Mouse (Mus musculus) regulatory T cell (primary cell): ENCODE measurements around the gene Milr1.

Source experiments
- in situ Hi-C: fragments of 300-600 bp; cut with MboI, MseI; formaldehyde crosslinking; loops from one replicate; pipeline ENCODE4 v1.15.1; 2025; ENCODE audit warnings: high pct_unique_total_duplicates

Milr1 gene

GRCm38 (mm10) chr11:106812410-106813136, 61.5 kb downstream of the Milr1 start:
- in situ Hi-C loops = no loop called here

- in situ Hi-C loops = no loop called here
These were observed 63.7 kb downstream of the Milr1 start for GRCm38 (mm10) chr11:106814601-106815320.

DNA sequence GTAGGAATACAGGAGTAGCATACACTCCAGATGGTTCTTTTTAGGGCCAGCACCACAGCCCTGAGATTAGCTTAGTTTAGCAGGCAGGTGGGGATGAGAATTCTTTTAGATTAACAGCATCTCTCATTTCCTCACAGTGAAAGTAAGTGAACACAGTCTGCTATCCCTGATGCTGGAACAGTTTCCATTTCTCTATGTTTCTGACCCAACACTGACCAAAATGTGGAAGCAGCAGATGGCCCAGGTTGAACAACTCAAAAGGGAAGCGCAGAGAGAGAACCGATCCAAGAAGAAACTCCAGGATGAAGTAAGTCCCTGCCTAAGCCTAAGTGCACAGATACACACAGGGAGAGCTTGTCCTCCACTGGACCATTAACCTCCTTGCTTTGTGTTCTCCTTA, 64.3 kb downstream of the Milr1 start:
- in situ Hi-C loops = no loop called here

- in situ Hi-C loops = no loop called here
These were observed 64.7 kb downstream of the Milr1 start for GRCm38 (mm10) chr11:106815761-106816160.

DNA sequence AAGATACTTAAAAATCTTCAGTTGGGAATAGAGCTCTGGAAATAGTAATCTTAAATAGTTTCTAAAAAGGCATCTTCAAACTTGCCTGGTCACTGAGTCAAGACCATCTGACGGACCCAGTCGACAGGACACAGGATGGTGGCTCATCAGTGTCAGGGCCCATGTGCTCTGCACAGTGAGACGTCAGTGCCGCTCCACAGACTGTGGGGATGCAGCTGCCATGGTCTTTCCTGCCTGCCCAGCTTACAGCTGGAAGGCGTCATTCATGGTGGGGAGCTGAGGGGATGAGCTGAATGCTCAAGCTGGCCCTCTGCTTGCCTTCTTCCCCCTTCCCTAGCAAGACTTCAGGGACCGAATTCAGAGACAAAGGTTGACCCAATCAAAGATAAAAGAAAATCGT, 65.3 kb downstream of the Milr1 start:
- in situ Hi-C loops = no loop called here

- in situ Hi-C loops = no loop called here
These were observed 66.1 kb downstream of the Milr1 start for GRCm38 (mm10) chr11:106817156-106817555.

DNA sequence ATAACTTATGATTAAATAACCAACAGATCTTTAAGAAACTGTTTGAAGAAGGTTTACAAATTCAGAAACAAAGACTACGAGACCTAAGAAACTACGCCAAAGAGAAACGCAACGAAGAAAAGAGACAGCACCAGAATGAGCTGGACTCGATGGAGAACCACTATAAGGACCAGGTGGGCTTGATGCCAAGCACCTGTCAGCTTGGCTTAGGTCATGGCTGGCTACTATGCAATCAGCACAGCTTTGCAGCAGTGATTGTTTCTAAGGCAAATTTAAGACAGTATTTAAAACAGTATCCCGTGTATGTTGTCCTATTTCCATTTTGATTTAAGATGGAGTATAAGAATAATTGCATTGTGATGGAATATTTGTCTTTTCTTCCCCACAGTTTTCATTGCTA, 66.8 kb downstream of the Milr1 start:
- in situ Hi-C loops = no loop called here

DNA sequence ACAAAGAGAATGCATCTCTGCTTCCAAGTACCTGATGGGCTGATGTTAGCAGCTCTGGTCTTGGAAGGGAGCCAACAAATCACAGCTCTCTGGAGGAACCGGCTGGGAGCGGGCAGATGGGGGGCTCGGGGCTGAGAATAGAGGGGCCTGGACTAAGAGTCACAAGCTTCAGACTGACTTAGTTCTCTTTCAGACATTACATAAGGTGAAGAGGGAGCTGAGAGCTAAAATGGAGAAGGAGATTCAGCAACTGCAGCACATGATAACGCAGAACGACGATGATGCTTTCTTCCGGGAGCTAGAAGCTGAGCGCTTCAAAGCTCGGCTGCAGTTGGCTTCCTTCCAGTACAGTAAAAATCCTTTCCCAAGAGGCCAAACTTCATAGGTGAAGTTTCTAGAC, 67.3 kb downstream of the Milr1 start:
- in situ Hi-C loops = no loop called here
